Mouse (Mus musculus) megakaryocyte, adult 5-6 weeks (primary cell): ENCODE results near the gene Gm15293. TPM values are rescaled to one million over a fixed set of nuclear protein-coding genes. Genes with fewer than 3 reads are reported as not detected.
"Not testable (repeated sequence)": the region's sequence is repeated elsewhere in the genome, so short reads cannot be mapped to it uniquely, and the experiment has no call there.

Source experiments
- ATAC-seq: 2 replicates; pipeline ENCODE4 v1.8.0; 2016; ENCODE audit warnings: mild to moderate bottlenecking, inconsistent platforms; ENCODE audit not compliant: poor library complexity, severe bottlenecking
- total RNA-seq, 2 experiments: library from RNA; stranded (forward) in 1 of 2; stranded (reverse) in 1 of 2; fragments of 153-499, 151-499 nt in 1 of 2; fragments of 221-1000, 200-1000 nt in 1 of 2; gene quantifications; 2 replicates each; pipeline versions ENCODE4 v1.2.3 to v1.2.4; 2015 to 2017

The Gm15293 gene
- total RNA-seq (2015) = not detected in 2 replicates
- total RNA-seq (2017) = not detected in 2 replicates

DNA sequence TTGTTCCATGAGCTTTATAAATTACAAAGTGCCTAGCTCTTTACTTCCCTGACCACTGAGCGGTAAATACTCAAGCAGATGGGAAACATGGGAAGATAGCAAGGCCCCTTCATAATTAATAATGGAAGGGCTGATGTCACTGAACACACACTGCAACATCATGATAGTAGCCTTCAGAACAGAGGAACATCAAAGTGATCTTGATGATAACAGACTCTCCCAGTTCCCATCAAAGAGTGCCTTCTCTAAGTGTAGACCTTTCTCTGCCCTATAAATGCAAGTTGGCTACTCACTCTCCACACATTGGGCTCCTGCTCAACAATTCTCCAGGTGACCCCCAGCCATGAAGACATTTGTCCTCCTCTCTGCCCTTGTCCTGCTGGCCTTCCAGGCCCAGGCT lies at the start of gene Gm15293:
Gene Gm15293 (plus strand): TSS at position 301 of the 400 bp plus-strand sequence.
- ATAC-seq = not testable (repeated sequence)

DNA sequence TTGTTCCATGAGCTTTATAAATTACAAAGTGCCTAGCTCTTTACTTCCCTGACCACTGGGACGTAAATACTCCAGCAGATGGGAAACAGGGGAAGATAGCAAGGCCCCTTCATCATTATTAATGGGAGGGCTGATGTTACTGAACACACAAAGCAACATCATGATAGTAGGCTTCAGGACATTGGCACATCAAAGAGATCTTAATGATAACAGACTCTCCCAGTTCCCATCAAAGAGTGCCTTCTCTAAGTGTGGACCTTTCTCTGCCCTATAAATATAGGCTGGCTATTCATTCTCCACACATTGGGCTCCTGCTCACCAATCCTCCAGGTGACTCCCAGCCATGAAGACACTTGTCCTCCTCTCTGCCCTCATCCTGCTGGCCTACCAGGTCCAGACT lies 39.4 kb upstream of the Gm15293 start, which contains the start of gene Defa22:
Gene Defa22 (plus strand): TSS at position 301 of the 400 bp plus-strand sequence.
- ATAC-seq = not testable (repeated sequence)

DNA sequence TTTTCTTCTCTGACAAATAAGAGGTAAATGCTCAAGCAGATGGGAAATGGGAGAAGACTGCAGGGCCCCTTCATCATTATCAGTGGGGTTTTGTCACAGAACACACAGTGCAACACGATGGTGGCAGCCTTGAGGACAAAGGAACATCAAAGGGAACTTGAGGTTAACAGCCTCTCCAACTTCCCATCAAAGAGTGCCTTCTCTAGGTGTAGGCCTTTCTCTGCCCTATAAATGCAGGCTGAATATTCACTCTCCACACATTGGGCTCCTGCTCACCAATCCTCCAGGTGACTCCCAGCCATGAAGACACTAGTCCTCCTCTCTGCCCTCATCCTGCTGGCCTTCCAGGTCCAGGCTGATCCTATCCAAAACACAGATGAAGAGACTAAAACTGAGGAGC lies 10.0 kb upstream of the Gm15293 start, which contains the start of gene Defa31:
Gene Defa31 (plus strand): TSS at position 301 of the 400 bp plus-strand sequence.
- not testable (repeated sequence) for ATAC-seq

Other genes starting within 250 kb of the Gm15293 start
- not detected in 2 replicates for gene Defa21, start 176.0 kb upstream of the Gm15293 start, total RNA-seq (2015)
- gene Defa21, start 176.0 kb upstream of the Gm15293 start, total RNA-seq (2017) = not detected in 2 replicates
- gene Defa23, start 146.5 kb upstream of the Gm15293 start, total RNA-seq (2015) = not detected in 2 replicates
- not detected in 2 replicates for gene Defa23, start 146.5 kb upstream of the Gm15293 start, total RNA-seq (2017)
- not detected in 2 replicates for gene Defa35, start 136.5 kb upstream of the Gm15293 start, total RNA-seq (2015)
- gene Defa35, start 136.5 kb upstream of the Gm15293 start, total RNA-seq (2017) = not detected in 2 replicates
- gene Defa25, start 117.1 kb upstream of the Gm15293 start, total RNA-seq (2015) = not detected in 2 replicates
- gene Defa25, start 117.1 kb upstream of the Gm15293 start, total RNA-seq (2017) = not detected in 2 replicates
- not detected in 2 replicates for gene Gm14851, start 105.5 kb upstream of the Gm15293 start, total RNA-seq (2015)
- not detected in 2 replicates for gene Gm14851, start 105.5 kb upstream of the Gm15293 start, total RNA-seq (2017)
- gene Defa30, start 66.9 kb upstream of the Gm15293 start, total RNA-seq (2015) = not detected in 2 replicates
- gene Defa30, start 66.9 kb upstream of the Gm15293 start, total RNA-seq (2017) = not detected in 2 replicates
- not detected in 2 replicates for gene Defa22, start 39.3 kb upstream of the Gm15293 start, total RNA-seq (2015)
- gene Defa22, start 39.3 kb upstream of the Gm15293 start, total RNA-seq (2017) = not detected in 2 replicates
- gene Defa31, start 9.9 kb upstream of the Gm15293 start, total RNA-seq (2015) = not detected in 2 replicates
- gene Defa31, start 9.9 kb upstream of the Gm15293 start, total RNA-seq (2017) = not detected in 2 replicates
- not detected in 2 replicates for gene Gm15292, start 48.2 kb downstream of the Gm15293 start, total RNA-seq (2015)
- gene Gm15292, start 48.2 kb downstream of the Gm15293 start, total RNA-seq (2017) = not detected in 2 replicates
- gene Defa27, start 114.0 kb downstream of the Gm15293 start, total RNA-seq (2015) = not detected in 2 replicates
- not detected in 2 replicates for gene Defa27, start 114.0 kb downstream of the Gm15293 start, total RNA-seq (2017)
- gene Defa29, start 125.5 kb downstream of the Gm15293 start, total RNA-seq (2015) = not detected in 2 replicates
- not detected in 2 replicates for gene Defa29, start 125.5 kb downstream of the Gm15293 start, total RNA-seq (2017)
- gene Defa2, start 177.0 kb downstream of the Gm15293 start, total RNA-seq (2015) = not detected in 2 replicates
- gene Defa2, start 177.0 kb downstream of the Gm15293 start, total RNA-seq (2017) = not detected in 2 replicates
- gene Defa33, start 190.2 kb downstream of the Gm15293 start, total RNA-seq (2015) = not detected in 2 replicates
- gene Defa33, start 190.2 kb downstream of the Gm15293 start, total RNA-seq (2017) = not detected in 2 replicates
- not detected in 2 replicates for gene Defa36, start 225.8 kb downstream of the Gm15293 start, total RNA-seq (2015)
- gene Defa36, start 225.8 kb downstream of the Gm15293 start, total RNA-seq (2017) = not detected in 2 replicates